Mouse (Mus musculus) erythroid progenitor cell, adult 5-6 weeks (primary cell): Measurements from ENCODE around the gene Thnsl1. TPM values are rescaled to one million over a fixed set of nuclear protein-coding genes. Genes with fewer than 3 reads are reported as not detected.
"Not testable (repeated sequence)": the region's sequence is repeated elsewhere in the genome, so short reads cannot be mapped to it uniquely, and the experiment has no call there.

ENCODE experiments used
- ATAC-seq: replicated peaks from 2 replicates; pipeline ENCODE4 v1.8.0; 2016; ENCODE audit warnings: moderate number of reproducible peaks, mild to moderate bottlenecking, moderate TSS enrichment, inconsistent platforms; ENCODE audit not compliant: poor library complexity, low FRiP score, severe bottlenecking
- total RNA-seq, 2 experiments: library from RNA; stranded (forward) in 1 of 2; stranded (reverse) in 1 of 2; fragments of 150-400 nt in 1 of 2; fragments of 186-747, 209-891 nt in 1 of 2; gene quantifications; 2 replicates each; pipeline versions ENCODE4 v1.2.3 to v1.2.4; 2015 to 2017; ENCODE audit warnings: low replicate concordance in 2 of 2

The Thnsl1 gene
- total RNA-seq, 2 experiments from 2014 or later, result not detected

- 0 out of 2 replicates have a peak, but pooled peaks have one; percentile 14 for ATAC-seq
Measured at GRCm38 (mm10) chr2:21234871-21235648, 29.5 kb downstream of the Thnsl1 start.

- ATAC-seq, result no peak
Measured at GRCm38 (mm10) chr2:21235844-21236386, 30.4 kb downstream of the Thnsl1 start.

DNA sequence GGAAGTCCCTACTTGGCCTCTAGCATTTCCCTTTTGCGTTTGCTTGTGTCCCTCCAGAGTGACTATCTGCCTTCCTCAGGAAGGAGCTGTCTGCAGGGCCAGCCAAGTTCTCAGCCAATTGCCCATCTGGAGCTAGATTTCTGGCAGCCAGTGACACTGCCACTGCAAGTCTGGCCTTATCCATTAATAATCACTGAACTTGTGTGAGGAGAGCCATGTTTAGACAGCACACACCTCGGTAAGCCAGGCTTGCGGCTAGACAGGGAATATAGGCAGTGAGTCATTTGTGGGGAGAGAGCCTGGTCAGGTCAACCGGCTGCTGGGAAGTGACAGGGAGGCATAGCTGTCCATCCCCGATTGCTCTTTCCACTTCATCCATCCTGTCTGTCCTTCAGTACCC is 31.3 kb downstream of the Thnsl1 start:
- no peak for ATAC-seq

DNA sequence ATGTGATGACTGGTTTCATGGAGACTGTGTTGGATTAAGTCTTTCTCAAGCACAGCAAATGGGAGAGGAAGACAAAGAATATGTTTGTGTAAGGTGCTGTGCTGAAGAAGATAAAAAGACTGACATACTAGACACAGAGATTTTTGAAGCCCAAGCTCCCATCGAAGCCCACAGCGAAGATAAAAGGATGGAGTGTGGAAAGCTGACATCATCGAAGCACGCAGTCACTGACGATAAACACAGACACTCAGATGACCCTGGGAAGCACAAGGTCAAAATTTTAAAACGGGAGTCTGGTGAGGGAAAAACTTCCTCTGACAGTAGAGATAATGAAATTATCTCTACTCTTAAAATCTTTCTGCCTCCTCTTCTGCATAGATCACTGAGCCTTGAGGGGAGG is 38.6 kb downstream of the Thnsl1 start:
- not testable (repeated sequence) for ATAC-seq

DNA sequence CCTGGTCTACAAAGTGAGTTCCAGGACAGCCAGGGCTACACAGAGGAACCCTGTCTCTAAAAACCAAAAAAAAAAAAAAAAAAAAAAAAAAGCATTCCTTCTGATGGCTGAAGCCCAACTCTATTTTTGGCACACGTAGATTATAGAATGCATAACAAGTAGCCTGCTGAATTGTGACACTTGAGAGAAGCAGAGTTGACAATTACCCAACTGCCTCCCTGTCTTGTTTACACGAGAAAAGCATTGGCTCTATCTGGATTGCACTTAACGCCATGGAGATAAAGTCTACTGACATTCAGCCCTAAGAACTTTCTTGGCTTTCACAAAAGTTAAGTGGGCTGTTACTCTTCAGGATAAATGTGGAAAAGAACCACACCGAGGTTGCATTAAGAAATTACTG is 39.5 kb downstream of the Thnsl1 start:
- no peak for ATAC-seq

DNA sequence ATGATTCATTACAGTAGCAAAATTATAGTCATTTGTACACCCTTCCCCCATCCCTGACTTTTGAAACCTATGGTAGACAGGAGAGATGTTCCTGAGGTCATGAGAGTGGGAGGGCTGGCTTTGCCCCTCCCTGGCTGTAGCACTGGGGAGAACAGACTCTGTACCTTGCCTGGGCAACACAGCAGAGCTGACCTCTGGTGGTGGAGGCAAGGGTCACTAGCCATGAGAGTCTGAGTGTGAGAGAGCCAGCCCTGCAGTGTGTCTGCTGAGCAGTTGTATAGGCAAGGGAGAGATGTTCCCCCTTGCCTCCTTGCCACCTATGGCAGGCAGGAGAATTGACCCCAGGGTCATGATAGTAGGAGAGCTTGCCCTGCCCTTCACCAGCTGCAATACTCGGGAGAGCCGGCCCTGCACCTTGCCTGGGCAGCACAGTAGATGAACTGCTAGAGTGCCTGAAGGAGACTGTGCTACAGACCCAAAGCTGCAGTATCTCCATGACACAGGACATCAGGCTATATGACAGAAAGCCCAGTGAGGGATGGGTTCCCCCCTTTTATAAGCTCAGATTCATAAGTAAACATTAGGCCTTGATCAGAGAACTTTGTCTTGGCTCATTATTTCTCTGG is 40.1 kb downstream of the Thnsl1 start:
- no peak for ATAC-seq

DNA sequence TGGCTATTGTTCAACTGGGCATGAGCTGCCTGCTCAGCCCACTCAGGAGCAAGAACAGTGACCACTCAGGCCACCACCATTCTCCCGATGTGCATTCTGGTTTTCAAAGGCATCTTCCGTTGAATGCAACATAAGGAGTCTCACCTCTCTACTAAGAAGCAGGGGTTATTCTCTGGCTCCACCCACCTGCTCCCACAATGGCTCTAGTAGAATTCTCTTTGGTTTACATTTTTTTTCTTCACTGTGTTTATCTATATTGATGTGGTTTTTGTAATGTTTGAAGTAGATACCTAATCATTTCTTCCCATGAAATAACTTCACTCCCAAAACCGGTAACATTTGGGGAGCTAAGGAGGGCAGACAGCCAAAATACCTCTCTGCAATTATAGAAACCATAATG is 48.1 kb downstream of the Thnsl1 start:
- ATAC-seq, result no peak

DNA sequence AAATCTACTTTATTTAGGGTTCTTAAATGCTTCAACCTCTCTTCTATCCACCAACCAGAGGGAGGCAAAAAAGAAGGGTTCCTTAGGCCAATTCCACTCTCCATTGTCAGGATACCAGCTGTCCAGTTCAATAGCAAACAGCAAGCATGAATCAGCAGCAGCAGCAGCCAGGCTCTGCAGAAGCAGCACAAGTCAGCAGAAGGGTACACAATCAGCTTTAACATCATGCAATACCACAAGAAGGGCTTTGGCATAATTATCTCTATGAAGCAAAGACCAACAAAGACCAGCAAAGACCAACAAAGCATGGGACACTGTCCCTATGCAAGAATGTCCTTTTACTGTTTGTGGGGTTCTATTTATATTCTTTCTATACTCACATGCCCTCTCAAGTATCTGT is 48.8 kb downstream of the Thnsl1 start:
- no peak for ATAC-seq

- ATAC-seq, result no peak
Measured at GRCm38 (mm10) chr2:21258281-21258680, 52.8 kb downstream of the Thnsl1 start.

- ATAC-seq, result no peak
Measured at GRCm38 (mm10) chr2:21259081-21259480, 53.6 kb downstream of the Thnsl1 start.

GRCm38 (mm10) chr2:21260060-21260459 is 54.5 kb downstream of the Thnsl1 start:
- no peak for ATAC-seq

GRCm38 (mm10) chr2:21261370-21262006 is 56.0 kb downstream of the Thnsl1 start:
- peak; percentile 57; the same call in 1 of the 2 replicates for ATAC-seq

- ATAC-seq, result no peak
Measured at GRCm38 (mm10) chr2:21264031-21264430, 58.5 kb downstream of the Thnsl1 start.

Other genes starting within 250 kb of the Thnsl1 start
- 103 and 130 TPM in 2 replicates for gene Arhgap21, start 236.8 kb upstream of the Thnsl1 start, total RNA-seq (2015; ENCODE audit: low replicate concordance)
- gene Arhgap21, start 236.8 kb upstream of the Thnsl1 start, total RNA-seq (2017; ENCODE audit: low replicate concordance), result 115 and 125 TPM in 2 replicates
- not detected in 2 replicates for gene Enkur, start 359 bp upstream of the Thnsl1 start, total RNA-seq (2015; ENCODE audit: low replicate concordance)
- not detected in 2 replicates for gene Enkur, start 359 bp upstream of the Thnsl1 start, total RNA-seq (2017; ENCODE audit: low replicate concordance)
- gene Gpr158, start 161.8 kb downstream of the Thnsl1 start, total RNA-seq (2015; ENCODE audit: low replicate concordance), result not detected in 2 replicates
- not detected in 2 replicates for gene Gpr158, start 161.8 kb downstream of the Thnsl1 start, total RNA-seq (2017; ENCODE audit: low replicate concordance)